Mouse (Mus musculus) liver, adult 2 months (tissue): ENCODE measurements around the gene Gsta1.

Experiments used
- CTCF ChIP-seq: fragments of 200-500 bp; IDR thresholded peaks from 2 replicates; pipeline ENCODE4 v1.5.1; 2011; ENCODE audit warnings: low read depth, low read length, control low read depth
- POLR2A ChIP-seq: fragments of 200-500 bp; IDR thresholded peaks from 2 replicates; pipeline ENCODE4 v1.6.1; 2011; ENCODE audit warnings: low read length, control low read depth; ENCODE audit not compliant: insufficient read depth; ENCODE audit errors: extremely low read depth

- no peak for TF ChIP-seq CTCF
- TF ChIP-seq POLR2A: no peak
These were observed 35.4 kb upstream of the Gsta1 start for GRCm38 (mm10) chr9:78195034-78195433.
